Mouse (Mus musculus): ENCODE results near the gene Clk1. TPM values are rescaled to one million over a fixed set of nuclear protein-coding genes. Genes with fewer than 3 reads are reported as not detected.
"Not testable (repeated sequence)": the region's sequence is repeated elsewhere in the genome, so short reads cannot be mapped to it uniquely, and the experiment has no call there.

Gene Clk1
- polyA plus RNA-seq, 2 experiments from 2014 or later, result 507 to 582 TPM

DNA sequence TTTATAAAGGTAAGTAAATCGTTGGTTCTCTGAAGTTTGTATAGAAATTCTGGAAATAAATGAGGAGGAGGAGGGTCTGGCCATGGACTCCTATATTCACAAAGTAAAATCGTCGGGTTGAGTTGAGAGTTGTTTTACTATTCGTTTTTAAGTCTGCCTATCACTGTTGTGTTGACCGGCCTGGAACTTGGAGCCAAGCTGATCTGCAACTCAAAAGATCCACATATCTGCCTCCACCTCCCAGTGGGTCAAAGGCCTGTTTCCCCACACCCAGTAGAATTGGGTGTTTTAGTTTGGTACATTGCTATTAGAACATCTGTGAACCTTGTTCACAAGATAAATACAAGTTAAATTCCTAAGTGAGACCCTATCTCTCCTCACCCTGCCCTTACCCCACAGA lies 20.1 kb downstream of the Clk1 start:
- ATAC-seq, result no peak

GRCm38 (mm10) chr1:58401396-58401795 lies 22.5 kb downstream of the Clk1 start:
- ATAC-seq, result no peak

DNA sequence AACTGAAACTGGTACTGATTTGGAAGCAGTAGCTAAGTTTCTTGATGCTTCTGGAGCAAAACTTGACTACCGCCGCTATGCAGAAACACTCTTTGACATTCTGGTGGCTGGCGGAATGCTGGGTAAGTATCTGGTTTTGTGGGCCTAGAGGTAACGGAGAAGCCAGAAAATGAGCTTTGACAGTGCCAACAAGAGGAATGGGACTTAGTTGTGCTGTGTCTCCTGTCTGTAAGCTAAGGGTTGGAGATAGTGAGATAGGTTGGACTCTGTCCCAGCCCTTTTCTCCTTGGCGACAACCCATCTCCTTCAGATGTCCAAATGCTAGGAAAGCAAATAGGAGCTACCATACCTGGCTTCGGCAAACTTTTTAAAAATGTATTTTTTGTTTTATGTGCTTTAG lies 26.1 kb downstream of the Clk1 start:
- no peak for ATAC-seq

GRCm38 (mm10) chr1:58396179-58396578 lies 27.7 kb downstream of the Clk1 start:
- no peak for ATAC-seq

- ATAC-seq, result no peak
Observed at GRCm38 (mm10) chr1:58395341-58395740, 28.5 kb downstream of the Clk1 start.

GRCm38 (mm10) chr1:58393284-58394195 lies 30.3 kb downstream of the Clk1 start:
- peak; percentile 28 for ATAC-seq

- peak; percentile 93 for ATAC-seq
Observed at GRCm38 (mm10) chr1:58392652-58393283, 31.1 kb downstream of the Clk1 start, which contains the start of gene Bzw1. TSS of gene Bzw1 (plus strand) at chr1:58392898.

DNA sequence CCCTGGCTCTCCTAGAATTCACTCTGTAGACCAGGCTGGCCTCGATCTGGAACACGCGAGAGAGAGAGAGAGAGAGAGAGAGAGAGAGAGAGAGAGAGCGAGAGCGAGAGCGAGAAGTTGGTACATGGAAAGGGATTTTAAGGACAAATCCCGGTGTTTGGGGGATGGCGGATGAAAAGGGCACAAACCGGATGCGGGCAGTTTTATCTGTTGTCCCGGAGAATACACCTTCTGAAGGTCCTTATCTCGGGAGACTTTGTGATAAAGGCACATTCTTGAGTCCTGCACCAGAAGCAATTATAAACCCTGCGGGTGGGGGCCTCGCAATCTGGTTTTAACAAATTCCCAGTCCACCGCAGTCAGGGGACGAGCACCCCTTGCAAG lies 31.6 kb downstream of the Clk1 start:
- ATAC-seq, result peak; percentile 15

- no peak for ATAC-seq
Observed at GRCm38 (mm10) chr1:58391421-58392267, 32.2 kb downstream of the Clk1 start.

- no peak for ATAC-seq
Observed at GRCm38 (mm10) chr1:58382586-58383281, 41.1 kb downstream of the Clk1 start.

GRCm38 (mm10) chr1:58375574-58376147 lies 48.2 kb downstream of the Clk1 start:
- no peak for ATAC-seq

DNA sequence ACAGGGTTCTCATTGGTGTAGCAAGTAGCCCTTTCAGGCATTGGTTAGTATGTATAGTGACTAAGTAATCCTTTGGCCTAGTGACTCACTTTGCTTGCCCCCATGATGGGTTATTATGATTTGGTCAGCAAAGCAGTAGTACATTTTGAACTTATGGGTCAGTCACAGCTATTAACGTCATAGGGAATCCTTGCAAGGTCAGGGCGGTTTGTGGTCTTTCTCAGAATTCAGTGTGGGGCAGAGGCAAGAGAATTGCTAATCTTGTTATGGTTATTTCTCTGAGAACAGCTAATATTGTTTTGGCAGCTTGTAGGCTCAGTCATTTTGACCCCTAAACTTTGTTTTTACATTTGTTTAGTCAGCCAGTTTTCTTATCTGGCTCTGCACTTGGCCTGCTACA lies 49.6 kb downstream of the Clk1 start:
- ATAC-seq, result not testable (repeated sequence)

GRCm38 (mm10) chr1:58369716-58370115 lies 54.1 kb downstream of the Clk1 start:
- no peak for ATAC-seq

- no peak for ATAC-seq
Observed at GRCm38 (mm10) chr1:58366737-58367471, 57.0 kb downstream of the Clk1 start.

DNA sequence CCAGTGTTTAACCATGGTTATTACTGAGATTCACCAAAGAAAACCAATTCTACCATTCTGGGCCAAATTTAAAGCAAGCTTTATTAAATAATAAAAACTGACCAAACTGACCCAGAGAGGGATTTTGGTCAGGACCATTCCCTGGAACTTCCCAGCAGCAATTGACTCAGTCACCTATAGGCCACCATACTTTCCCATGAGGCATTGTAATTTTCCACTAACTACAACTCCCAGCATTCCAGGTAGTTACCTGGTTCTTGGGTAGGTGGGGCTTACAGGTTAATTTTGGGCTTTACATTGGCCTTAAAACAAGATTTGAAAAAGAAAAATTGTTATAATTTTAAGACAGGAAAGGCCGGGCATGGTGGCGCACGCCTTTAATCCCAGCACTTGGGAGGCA lies 58.0 kb downstream of the Clk1 start:
- ATAC-seq, result no peak

- ATAC-seq, result no peak
Observed at GRCm38 (mm10) chr1:58364551-58364950, 59.3 kb downstream of the Clk1 start.

- no peak for ATAC-seq
Observed at GRCm38 (mm10) chr1:58362296-58362695, 61.6 kb downstream of the Clk1 start.

Measured in CD4-positive, CD25-positive, alpha-beta regulatory T cell, adult 4 months (primary cell).